Mouse (Mus musculus): ENCODE measurements around the gene Mturn. TPM values are rescaled to one million over a fixed set of nuclear protein-coding genes. Genes with fewer than 3 reads are reported as not detected.

Gene Mturn
- 37.7 TPM for polyA plus RNA-seq (2017; shearing (Covaris generic))

GRCm38 (mm10) chr6:54680891-54681745 lies at the start of gene Mturn:
Gene Mturn (plus strand): TSS chr6:54681624.

Other genes starting within 250 kb of the Mturn start
- not detected for gene Scrn1, start 115.1 kb upstream of the Mturn start, polyA plus RNA-seq (2017; shearing (Covaris generic))
- 1.7 TPM for gene Plekha8, start 86.5 kb upstream of the Mturn start, polyA plus RNA-seq (2017; shearing (Covaris generic))
- gene Fkbp14, start 84.3 kb upstream of the Mturn start, polyA plus RNA-seq (2017; shearing (Covaris generic)): not detected
- 14.7 TPM for gene Znrf2, start 135.3 kb downstream of the Mturn start, polyA plus RNA-seq (2017; shearing (Covaris generic))

All from inflammation-experienced regulatory T-cells, adult 16 weeks (primary cell).